Mouse (Mus musculus) thymus, adult 2 months (tissue): ENCODE data around the gene Avpi1. TPM values are rescaled to one million over a fixed set of nuclear protein-coding genes. Genes with fewer than 3 reads are reported as not detected.

ENCODE experiments used
- DNase-seq: peaks from one replicate; pipeline ENCODE4 v3.0.0; 2021
- H3K27ac ChIP-seq: fragments of 200-500 bp; 2 replicates; pipeline ENCODE4 v1.5.1; 2012; ENCODE audit warnings: low read length, control low read depth; ENCODE audit not compliant: control insufficient read depth, insufficient read depth
- H3K27me3 ChIP-seq: fragments of 200-500 bp; 2 replicates; pipeline ENCODE4 v1.6.1; 2012; ENCODE audit warnings: mild to moderate bottlenecking, low read length, moderate library complexity, mixed read lengths; ENCODE audit not compliant: control insufficient read depth, insufficient read depth
- H3K36me3 ChIP-seq: fragments of 200-500 bp; 2 replicates; pipeline ENCODE4 v1.6.1; 2012; ENCODE audit warnings: mild to moderate bottlenecking, low read length, moderate library complexity; ENCODE audit not compliant: control insufficient read depth, insufficient read depth
- H3K4me1 ChIP-seq: fragments of 200-500 bp; replicated peaks from 2 replicates; pipeline ENCODE4 v1.6.1; 2012; ENCODE audit warnings: low read length; ENCODE audit not compliant: control insufficient read depth, insufficient read depth
- H3K4me3 ChIP-seq: fragments of 200-500 bp; 2 replicates; pipeline ENCODE4 v1.5.1; 2012; ENCODE audit warnings: mild to moderate bottlenecking, low read length, control low read depth, moderate library complexity; ENCODE audit not compliant: control insufficient read depth, insufficient read depth
- CTCF ChIP-seq: fragments of 200-500 bp; IDR thresholded peaks from 2 replicates; pipeline ENCODE4 v1.5.1; 2012; ENCODE audit warnings: mild to moderate bottlenecking, control low read depth, low read length, moderate library complexity, borderline replicate concordance; ENCODE audit not compliant: control insufficient read depth, poor library complexity, insufficient read depth; ENCODE audit errors: extremely low read depth
- POLR2A ChIP-seq: fragments of 200-500 bp; IDR thresholded peaks from 2 replicates; pipeline ENCODE4 v1.6.1; 2012; ENCODE audit warnings: mild to moderate bottlenecking, low read length, control low read depth, moderate library complexity; ENCODE audit not compliant: control insufficient read depth, poor library complexity, insufficient read depth; ENCODE audit errors: extremely low read depth
- WGBS: fragments of 180-500 bp; shearing (Covaris S2); methylation state at CpG from one replicate; pipeline ENCODE4 v1.1.7; 2018; 5-methylcytosine and 5-hydroxymethylcytosine counted together
- polyA plus RNA-seq: library from polyadenylated mRNA; depleted of rRNA; stranded (reverse); fragments of >200 nt; gene quantifications from 2 replicates; pipeline ENCODE4 v1.2.3, GENCODE M21; 2012

Avpi1 gene
- polyA plus RNA-seq, 1 experiment: 15.9 TPM

- Histone ChIP-seq H3K27me3 (no peaks in the 10 kb centered on the region), H3K4me1 (no peaks in the 10 kb centered on the region), H3K27ac (no peak overlapping the region), H3K36me3 (no peaks in the 10 kb centered on the region), H3K4me3 (no peak overlapping the region)
- DNase-seq: no peak
- TF ChIP-seq POLR2A (no peak), CTCF (no peak)
- 96% methylated on average over 4 of the region's 4 CpGs for WGBS
These were observed 8.4 kb upstream of the Avpi1 start for GRCm38 (mm10) chr19:42137167-42137672.

GRCm38 (mm10) chr19:42136126-42136525, 7.3 kb upstream of the Avpi1 start:
- no peaks in the 10 kb centered on the region for H3K36me3 ChIP-seq
- no peaks in the 10 kb centered on the region for H3K4me1 ChIP-seq
- TF ChIP-seq CTCF (no peak), POLR2A (no peak)
- no peak overlapping the region for H3K27ac ChIP-seq
- 82% methylated on average over 5 of the region's 5 CpGs for WGBS
- DNase-seq: no peak
- H3K27me3 ChIP-seq: no peaks in the 10 kb centered on the region
- no peak overlapping the region for H3K4me3 ChIP-seq

DNA sequence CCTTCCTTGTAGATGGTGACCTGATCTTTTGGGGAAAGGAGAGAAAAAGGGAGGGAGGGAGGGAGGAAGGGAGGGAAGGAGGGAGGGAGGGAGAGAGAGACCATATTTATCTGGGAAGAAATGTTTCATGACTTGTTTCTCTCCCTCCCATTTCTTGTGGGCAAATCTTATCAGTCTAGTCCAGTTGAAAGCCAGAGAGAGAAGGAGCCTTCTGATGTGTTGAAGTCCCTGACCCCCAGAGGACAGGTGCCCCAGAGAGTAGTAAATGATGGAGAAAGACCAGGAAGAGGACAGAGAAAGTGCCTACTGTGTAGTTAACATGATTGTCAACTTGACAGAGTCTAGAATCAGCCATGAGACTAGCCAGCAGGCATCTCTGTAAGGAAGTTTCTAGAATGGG, 6.2 kb upstream of the Avpi1 start:
- DNase-seq: no peak
- no peaks in the 10 kb centered on the region for H3K36me3 ChIP-seq
- H3K27ac ChIP-seq: no peak overlapping the region
- H3K4me1 ChIP-seq: peaks cover 5% of the 10 kb centered on the region
- H3K4me3 ChIP-seq: no peak overlapping the region
- no peak for TF ChIP-seq POLR2A
- TF ChIP-seq CTCF: no peak
- H3K27me3 ChIP-seq: no peaks in the 10 kb centered on the region

DNA sequence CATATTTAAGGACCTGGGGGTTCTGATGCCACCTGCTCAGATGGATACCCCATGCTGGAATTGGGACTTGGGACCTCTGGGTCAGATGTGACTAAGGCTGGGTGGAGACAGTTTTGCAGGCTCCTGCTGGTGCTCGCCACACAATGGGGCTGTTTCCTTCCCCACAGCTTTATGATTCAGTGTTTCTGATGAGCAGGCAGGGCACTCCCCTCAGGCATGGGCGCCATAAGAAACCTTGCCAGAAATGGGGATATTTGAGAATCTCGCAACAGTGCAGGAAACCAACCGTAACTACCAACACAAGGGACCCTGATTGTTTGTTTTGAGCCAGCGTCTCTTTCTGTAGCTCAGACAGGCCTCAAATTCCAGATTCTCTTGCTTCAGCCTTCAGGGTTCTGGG, 2.2 kb upstream of the Avpi1 start:
- Histone ChIP-seq H3K27ac (no peak overlapping the region), H3K36me3 (no peaks in the 10 kb centered on the region), H3K4me3 (no peak overlapping the region), H3K27me3 (no peaks in the 10 kb centered on the region), H3K4me1 (peaks cover 17% of the 10 kb centered on the region)
- TF ChIP-seq POLR2A (no peak), CTCF (no peak)
- DNase-seq: no peak
- WGBS: 72% methylated on average over 5 of the region's 5 CpGs

GRCm38 (mm10) chr19:42130294-42130606, 1.4 kb upstream of the Avpi1 start:
- Histone ChIP-seq H3K27ac (peak overlapping the region; percentile 28; the same call in 1 of the 2 replicates), H3K4me1 (peaks cover 17% of the 10 kb centered on the region), H3K36me3 (no peaks in the 10 kb centered on the region), H3K27me3 (no peaks in the 10 kb centered on the region), H3K4me3 (no peak overlapping the region)
- DNase-seq: no peak
- WGBS: 55% methylated on average over 3 of the region's 3 CpGs
- TF ChIP-seq CTCF (no peak), POLR2A (no peak)

GRCm38 (mm10) chr19:42129509-42130293, 842 bp upstream of the Avpi1 start:
- TF ChIP-seq POLR2A (no peak), CTCF (no peak)
- H3K27ac ChIP-seq: peak overlapping the region; percentile 46
- WGBS: 15% methylated on average over 14 of the region's 14 CpGs
- H3K4me1 ChIP-seq: peaks cover 17% of the 10 kb centered on the region
- H3K4me3 ChIP-seq: no peak overlapping the region
- no peaks in the 10 kb centered on the region for H3K36me3 ChIP-seq
- DNase-seq: peak; percentile 22
- no peaks in the 10 kb centered on the region for H3K27me3 ChIP-seq
